Comparison of ENCODE assay signal across 18 mouse cellular contexts in genomic region chr9:27090801-27091775, GRCm38 (mm10).
A peak's percentile ranks its signal among the peaks of the same experiment; 100 is the strongest.
DNase-seq lines count a peak whose midpoint lies in the region; ATAC-seq and TF ChIP-seq lines count a peak whose summit lies in the region.
"Had no signal": no experiment of that assay in that cellular context is flagged by ENCODE, and none has a peak within 500 bp of the region (broad histone marks: within the 10 kb centered on the region; RNA-seq: fewer than 3 reads in every experiment).

No protein-coding gene starts in this region.

- H3K4me2 ChIP-seq in midbrain, postnatal 0 days (ENCODE audit: low read depth, low read length, poor library complexity, severe bottlenecking): no peak overlapping the region
- no peak overlapping the region for H3K4me2 ChIP-seq in midbrain, embryonic 15.5 days
- no peak overlapping the region for H3K4me2 ChIP-seq in forebrain, embryonic 16.5 days (ENCODE audit: low read length)
- H3K4me2 ChIP-seq: limb, embryonic 13.5 days; stomach, embryonic 15.5 days had no signal

- WGBS in midbrain, postnatal 0 days: 86% methylated on average over 13 of the region's 13 CpGs
- WGBS in midbrain, embryonic 15.5 days: 87% methylated on average over 13 of the region's 13 CpGs
- WGBS in forebrain, embryonic 16.5 days: 70% methylated on average over 13 of the region's 13 CpGs

- no peak overlapping the region for H3K27ac ChIP-seq in midbrain, postnatal 0 days (ENCODE audit: low read depth, low read length)
- H3K27ac ChIP-seq in midbrain, embryonic 15.5 days: no peak overlapping the region
- peak overlapping the region; percentile 85 for H3K27ac ChIP-seq in forebrain, embryonic 16.5 days (ENCODE audit: low read length)
- H3K27ac ChIP-seq: embryonic facial prominence, embryonic 10.5 days; heart, adult 2 months; limb, embryonic 13.5 days; stomach, embryonic 15.5 days had no signal

- no peaks in the 10 kb centered on the region for H3K9me3 ChIP-seq in midbrain, postnatal 0 days (ENCODE audit: low read length)
- H3K9me3 ChIP-seq in midbrain, embryonic 15.5 days: no peaks in the 10 kb centered on the region
- no peaks in the 10 kb centered on the region for H3K9me3 ChIP-seq in forebrain, embryonic 16.5 days (ENCODE audit: control insufficient read depth, low read length)
- H3K9me3 ChIP-seq: embryonic facial prominence, embryonic 10.5 days; limb, embryonic 13.5 days; stomach, embryonic 15.5 days had no signal

- TF ChIP-seq CTCF in midbrain, postnatal 0 days (IDR thresholded peaks at IDR 0.05): no peak

- H3K27me3 ChIP-seq in midbrain, postnatal 0 days (ENCODE audit: insufficient read depth, low read length): no peaks in the 10 kb centered on the region
- H3K27me3 ChIP-seq in midbrain, embryonic 15.5 days (replicated peaks): no peaks in the 10 kb centered on the region
- H3K27me3 ChIP-seq in forebrain, embryonic 16.5 days (replicated peaks; ENCODE audit: control insufficient read depth, insufficient read depth, low read length): no peaks in the 10 kb centered on the region
- H3K27me3 ChIP-seq: CH12.LX; limb, embryonic 13.5 days; Patski; stomach, embryonic 15.5 days had no signal

- DNase-seq in heart, adult 11 months: peak; percentile 77
- DNase-seq in heart, postnatal 25 days (ENCODE audit: low spot score): no peak
- peak; percentile 66 for DNase-seq in midbrain, postnatal 0 days (ENCODE audit: low spot score)
- DNase-seq in lung, postnatal 36 days: no peak
- DNase-seq in adrenal gland, postnatal 25 days: no peak
- DNase-seq: heart, adult 2 months; heart, postnatal 36 days; kidney, postnatal 25 days; liver, postnatal 0 days; thymus, postnatal 4 days had no signal

- intact Hi-C loops in heart, postnatal 25 days (cut with DNase I): no loop called here

- H3K36me3 ChIP-seq in midbrain, postnatal 0 days (ENCODE audit: insufficient read depth, low read length): peaks cover 46% of the 10 kb centered on the region
- H3K36me3 ChIP-seq in midbrain, embryonic 15.5 days (replicated peaks): peaks cover 30% of the 10 kb centered on the region
- H3K36me3 ChIP-seq in forebrain, embryonic 16.5 days (ENCODE audit: control insufficient read depth, insufficient read depth): peaks cover 21% of the 10 kb centered on the region

- H3K9ac ChIP-seq in midbrain, postnatal 0 days (replicated peaks; ENCODE audit: low read length, poor library complexity, severe bottlenecking): no peak overlapping the region
- no peak overlapping the region for H3K9ac ChIP-seq in midbrain, embryonic 15.5 days
- no peak overlapping the region for H3K9ac ChIP-seq in forebrain, embryonic 16.5 days (replicated peaks; ENCODE audit: low read depth, low read length)
- H3K9ac ChIP-seq: limb, embryonic 13.5 days; liver, postnatal 0 days; stomach, embryonic 15.5 days had no signal

- H3K4me1 ChIP-seq in midbrain, postnatal 0 days (ENCODE audit: insufficient read depth, low read length): no peaks in the 10 kb centered on the region
- H3K4me1 ChIP-seq in midbrain, embryonic 15.5 days: no peaks in the 10 kb centered on the region
- H3K4me1 ChIP-seq in forebrain, embryonic 16.5 days (replicated peaks; ENCODE audit: control insufficient read depth, insufficient read depth, low read length): peaks cover 13% of the 10 kb centered on the region
- H3K4me1 ChIP-seq: embryonic facial prominence, embryonic 10.5 days; limb, embryonic 13.5 days; stomach, embryonic 15.5 days had no signal

- H3K4me3 ChIP-seq in midbrain, postnatal 0 days (ENCODE audit: low read depth, low read length): no peak overlapping the region
- H3K4me3 ChIP-seq in midbrain, embryonic 15.5 days: no peak overlapping the region
- H3K4me3 ChIP-seq in forebrain, embryonic 16.5 days (replicated peaks; ENCODE audit: low read length): no peak overlapping the region
- H3K4me3 ChIP-seq: embryonic facial prominence, embryonic 10.5 days; heart, adult 2 months; limb, embryonic 13.5 days; stomach, embryonic 15.5 days had no signal

- no peak for ATAC-seq in midbrain, postnatal 0 days (ENCODE audit: low FRiP score)
- no peak for ATAC-seq in midbrain, embryonic 15.5 days (replicated peaks)
- ATAC-seq in forebrain, embryonic 16.5 days: peak; percentile 85
- ATAC-seq: intestine, postnatal 0 days; liver, postnatal 0 days; Patski had no signal

Comparison
In these comparisons a context has a peak if more than half of its experiments do, and no peak if none do; other contexts are left out.
1. DNase-seq: peak in heart, adult 11 months (single experiment) and midbrain, postnatal 0 days (single experiment); none in heart, postnatal 25 days (single experiment), lung, postnatal 36 days (single experiment) and adrenal gland, postnatal 25 days (single experiment).